Mouse (Mus musculus) embryo, embryonic 11.5 days (tissue): ENCODE results near the gene Des.

Source experiments
- DNase-seq: peaks from one replicate; pipeline ENCODE4 v3.0.0-alpha.2; 2012; ENCODE audit warnings: low read depth, low spot score

Des gene

DNA sequence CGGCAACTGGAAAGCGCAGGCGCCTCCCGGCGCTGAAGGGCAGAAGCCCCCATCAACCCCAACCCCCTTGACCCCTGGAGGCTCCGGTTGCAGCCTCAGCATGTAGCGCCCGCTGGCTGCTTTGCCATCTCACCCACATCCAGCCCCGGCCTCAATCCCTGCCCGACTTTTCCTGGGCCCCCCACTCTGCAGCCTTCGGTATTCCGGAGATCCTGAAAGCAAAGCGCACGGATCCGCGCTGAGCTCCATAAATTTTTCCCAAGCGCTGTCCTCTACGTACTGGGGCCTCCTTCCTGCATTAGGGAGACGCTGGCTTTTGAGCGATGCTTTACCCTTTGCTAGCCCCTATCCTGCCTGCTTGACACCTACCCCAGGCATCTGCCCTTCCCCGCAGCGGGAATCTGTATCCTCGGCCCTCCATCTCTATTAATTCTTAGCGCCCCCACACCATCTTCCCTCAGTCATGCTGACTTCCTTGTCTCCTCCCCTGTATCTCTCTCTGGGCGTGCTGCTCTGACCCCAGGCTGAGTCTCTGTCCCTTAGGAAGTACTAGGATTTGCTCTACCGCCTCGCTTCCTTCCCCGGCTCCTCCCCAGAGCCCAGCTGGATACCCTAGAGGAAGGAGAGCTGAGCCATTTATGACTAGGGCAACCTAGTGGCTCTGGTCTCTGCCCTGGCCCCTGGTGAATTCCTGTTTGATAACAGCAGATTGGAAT lies 22.4 kb downstream of the Des start:
- no peak for DNase-seq

- no peak for DNase-seq
These were observed 24.5 kb downstream of the Des start for GRCm38 (mm10) chr1:75384470-75385141.

GRCm38 (mm10) chr1:75385142-75385730 lies 25.1 kb downstream of the Des start:
- DNase-seq, result no peak

DNA sequence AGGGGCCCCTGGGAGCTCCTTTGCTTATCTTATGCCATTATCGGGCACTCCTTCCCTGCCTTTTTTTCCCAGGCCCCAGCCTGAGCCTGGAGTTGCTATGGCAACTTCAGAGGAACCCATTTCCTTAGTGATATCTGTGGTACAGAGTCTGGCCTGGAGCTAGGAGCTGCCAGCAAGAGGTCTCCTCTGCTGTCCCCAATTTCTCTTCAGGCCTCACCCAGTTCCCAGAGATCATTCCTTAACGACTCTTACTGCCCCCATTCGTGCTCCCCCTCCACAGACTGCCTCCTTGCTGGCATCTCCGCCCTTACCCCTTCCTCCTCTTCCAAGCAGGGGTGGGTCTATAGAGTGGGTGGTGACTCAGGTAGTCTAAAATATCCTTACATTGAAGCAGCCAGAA lies 26.0 kb downstream of the Des start:
- no peak for DNase-seq

DNA sequence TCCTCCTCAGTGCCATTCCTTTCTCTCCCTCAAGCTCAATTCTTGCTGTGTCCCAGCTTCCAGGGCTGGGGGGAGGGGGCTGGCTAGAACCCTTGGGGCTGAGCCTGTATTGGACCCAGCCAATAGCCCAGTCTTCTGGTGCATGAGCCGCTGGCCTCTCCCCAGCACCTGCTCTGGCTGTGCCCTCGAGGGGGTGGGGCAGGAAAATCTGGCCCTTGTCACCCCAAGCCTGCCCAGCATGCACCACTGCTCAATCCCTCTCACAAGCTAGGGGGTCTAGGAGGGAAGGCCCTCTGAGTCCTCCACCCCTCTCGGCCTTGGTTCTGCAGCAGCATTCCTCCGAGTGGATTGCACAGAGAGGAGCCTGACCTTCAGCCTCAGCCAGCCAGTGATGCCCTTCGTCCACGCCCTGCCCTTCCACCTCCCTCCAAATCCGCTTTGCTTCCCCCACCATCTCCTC lies 27.4 kb downstream of the Des start:
- no peak for DNase-seq

- no peak for DNase-seq
These were observed 28.1 kb downstream of the Des start for GRCm38 (mm10) chr1:75387929-75388897.

DNA sequence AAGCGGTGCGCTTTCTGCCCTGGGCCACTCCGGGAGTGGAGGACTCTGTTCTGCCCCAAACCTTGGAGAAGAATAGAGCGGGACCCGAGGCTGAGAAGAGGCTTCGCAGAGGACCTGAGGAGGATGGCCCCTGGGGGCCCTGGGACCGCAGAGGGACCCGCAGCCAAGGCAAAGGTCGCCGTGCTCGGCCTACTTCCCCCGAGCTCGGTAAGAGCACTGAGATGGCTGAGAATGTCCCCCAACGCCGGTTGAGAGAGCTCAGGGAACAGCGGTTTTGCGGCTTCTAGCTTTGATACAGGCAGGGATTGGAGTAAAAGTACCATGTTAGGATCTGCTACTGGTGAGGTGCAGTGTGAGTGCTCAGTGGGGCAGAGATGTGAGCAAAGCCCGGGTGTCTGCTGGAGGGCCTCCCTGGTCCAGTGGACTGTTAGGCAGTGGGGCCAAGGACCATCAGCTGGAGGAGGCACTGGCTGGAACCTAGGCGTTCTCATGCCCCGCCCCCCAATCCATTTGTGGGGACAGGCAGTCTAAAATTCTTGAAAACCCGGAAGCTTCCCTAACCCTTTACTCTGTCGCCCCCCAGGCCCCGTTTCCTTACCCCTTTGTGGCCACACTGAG lies 28.9 kb downstream of the Des start:
- no peak for DNase-seq

- DNase-seq, result no peak
These were observed 33.0 kb downstream of the Des start for GRCm38 (mm10) chr1:75393139-75393538.

DNA sequence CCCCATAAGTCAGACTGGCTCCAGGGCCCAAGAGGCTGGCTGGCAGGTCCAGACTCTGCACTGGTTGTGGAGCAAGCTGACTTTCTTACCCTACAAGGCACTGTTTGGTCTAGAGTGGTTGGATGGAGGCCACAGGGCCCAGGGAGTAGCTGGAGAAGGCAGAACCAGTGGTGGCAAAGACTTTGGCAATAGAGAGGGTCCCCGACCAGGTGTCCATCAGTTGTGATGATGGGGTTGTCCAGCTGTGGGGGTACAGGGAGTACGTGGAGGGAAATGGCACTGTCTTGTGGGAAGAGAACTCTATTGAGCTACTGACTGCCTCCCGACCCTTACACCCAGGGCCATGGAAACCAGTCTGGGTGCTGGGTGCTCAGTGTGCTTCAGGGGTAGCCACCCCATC lies 33.7 kb downstream of the Des start:
- no peak for DNase-seq

DNA sequence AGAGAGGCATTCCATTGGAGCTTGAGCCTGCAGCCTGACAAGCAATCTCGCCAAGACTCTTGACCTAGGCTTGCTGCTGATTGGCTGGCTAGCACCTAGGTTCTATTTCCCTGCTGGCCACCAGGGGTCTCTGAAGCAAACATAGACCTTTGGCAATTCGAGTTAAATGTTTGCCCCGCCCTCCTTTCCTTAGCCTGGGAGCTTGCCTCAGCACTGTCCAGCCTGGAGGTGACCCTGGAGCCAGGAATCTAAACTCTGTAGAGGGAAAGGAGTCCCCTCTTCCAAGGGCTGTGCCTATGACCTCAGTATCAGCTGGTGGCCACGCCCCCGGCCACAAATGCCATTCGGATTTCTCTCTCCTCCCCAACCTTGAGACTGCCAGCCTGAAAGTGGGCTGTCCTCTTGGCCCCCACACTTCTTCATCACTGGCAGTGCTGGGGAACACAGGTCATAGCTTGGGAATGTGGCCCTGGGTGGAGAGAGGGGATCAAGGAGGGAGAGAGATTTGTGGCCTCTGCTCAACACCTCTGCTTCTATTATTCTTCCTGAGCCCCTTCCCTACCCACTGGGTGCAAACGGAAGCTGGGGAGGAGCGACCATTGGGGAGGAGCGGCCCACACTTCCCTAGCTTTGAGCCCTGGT lies 38.8 kb downstream of the Des start:
- no peak for DNase-seq

DNA sequence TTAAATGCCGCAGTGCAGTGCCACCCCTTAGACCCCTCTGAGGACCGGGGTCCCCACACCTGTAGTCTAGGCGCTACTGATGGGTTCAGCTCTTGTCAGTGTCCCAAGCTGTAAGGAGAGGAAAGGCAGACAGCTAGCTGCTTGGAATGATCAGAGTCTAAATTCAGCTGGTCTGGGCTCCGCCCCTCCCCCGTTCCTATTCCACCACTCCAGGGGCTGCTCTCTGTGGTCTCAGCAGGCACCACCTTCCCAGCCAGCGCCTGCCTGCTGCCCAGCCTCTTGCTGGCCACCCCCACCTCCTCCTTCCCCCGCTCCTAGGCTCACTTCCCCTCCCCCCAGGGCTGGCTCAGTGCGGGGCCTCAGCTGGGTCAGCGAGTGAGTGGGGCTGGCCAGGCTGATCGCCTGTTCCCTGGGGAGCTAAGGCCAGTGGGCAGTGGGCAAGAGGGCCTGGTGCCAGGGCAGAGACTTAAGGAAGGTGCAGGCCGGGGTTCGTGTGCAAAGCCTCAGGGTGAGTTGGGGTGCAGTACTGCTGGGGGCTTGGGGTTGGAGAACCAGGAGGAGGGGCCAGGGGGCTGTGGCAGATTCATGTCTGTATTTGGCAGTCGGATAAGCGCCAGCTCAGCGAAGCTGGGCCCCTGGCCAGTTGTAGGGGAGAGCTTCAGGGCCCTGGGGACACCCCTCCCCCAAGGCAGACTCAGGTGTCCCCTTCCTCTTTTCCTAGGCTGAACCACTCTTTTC lies 39.8 kb downstream of the Des start:
- peak; percentile 61 for DNase-seq

DNA sequence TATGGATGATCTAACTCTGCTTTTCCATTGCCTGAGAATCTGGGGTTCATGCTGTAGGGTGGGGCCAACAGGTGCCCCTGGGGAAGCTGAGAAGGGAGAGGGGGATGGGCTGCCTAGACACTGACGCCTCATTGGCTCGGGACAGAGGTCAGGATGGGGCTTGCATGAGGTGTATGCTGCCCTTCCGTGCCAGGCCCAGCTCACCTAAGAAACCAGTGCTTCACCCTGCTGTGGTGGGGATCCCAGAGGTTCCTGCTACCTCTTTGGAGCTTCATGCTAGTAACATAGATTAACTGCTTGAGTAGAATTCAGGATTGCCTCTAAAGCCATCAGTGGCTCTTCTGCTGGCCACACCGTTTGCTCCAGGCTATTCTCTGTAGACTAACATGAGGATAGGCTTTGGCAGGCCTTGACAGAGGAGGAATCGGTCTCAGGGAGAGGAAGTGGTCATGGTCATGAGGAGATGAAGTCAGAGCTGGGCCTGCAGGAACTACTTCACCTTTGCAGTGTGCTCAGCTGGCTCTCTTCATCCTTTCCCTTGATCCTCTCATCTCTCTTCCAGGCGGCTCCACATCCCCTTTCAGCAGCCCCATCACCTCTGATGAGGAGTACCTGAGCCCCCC lies 40.5 kb downstream of the Des start:
- DNase-seq, result no peak

DNA sequence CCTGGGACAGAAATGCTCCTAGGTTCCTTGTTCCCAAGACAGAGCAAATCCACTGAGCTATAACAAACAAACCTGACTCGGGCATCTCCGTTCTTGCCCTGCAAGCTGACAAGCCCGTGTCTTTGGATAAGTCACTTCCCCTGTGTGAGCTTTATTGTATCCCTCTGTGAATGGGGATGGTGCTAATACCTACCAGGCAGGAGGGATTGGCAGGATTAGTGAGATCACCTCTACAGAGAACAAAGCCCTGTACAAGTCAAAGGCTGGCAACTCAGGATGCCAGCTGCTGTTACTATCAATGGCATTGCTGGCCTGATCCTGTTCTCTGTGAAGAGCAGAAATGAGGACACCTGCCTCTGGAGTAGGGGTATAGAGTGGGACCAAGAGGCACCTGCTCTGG lies 45.4 kb downstream of the Des start:
- no peak for DNase-seq

- no peak for DNase-seq
These were observed 46.0 kb downstream of the Des start for GRCm38 (mm10) chr1:75406173-75406572.

DNA sequence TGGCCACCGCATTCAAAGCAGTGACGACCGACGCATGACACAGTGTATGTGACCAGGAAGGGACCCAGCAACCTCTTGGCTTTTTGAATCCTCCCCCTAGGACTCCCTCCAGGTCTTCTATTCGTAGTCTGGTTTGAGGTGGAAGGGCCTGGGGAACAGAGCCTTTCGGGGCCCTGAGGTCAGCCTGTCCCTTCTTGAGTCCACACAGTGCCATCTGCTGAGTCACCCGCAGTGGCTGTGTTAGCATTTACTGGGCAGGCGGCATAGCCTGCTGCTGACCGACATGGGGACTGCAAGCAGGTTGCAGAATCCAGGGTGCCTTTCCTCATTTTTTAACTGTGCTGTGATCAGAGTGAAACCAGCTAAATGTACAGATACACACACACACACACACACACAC lies 46.9 kb downstream of the Des start:
- no peak for DNase-seq

- DNase-seq, result no peak
These were observed 48.1 kb downstream of the Des start for GRCm38 (mm10) chr1:75408210-75408609.

DNA sequence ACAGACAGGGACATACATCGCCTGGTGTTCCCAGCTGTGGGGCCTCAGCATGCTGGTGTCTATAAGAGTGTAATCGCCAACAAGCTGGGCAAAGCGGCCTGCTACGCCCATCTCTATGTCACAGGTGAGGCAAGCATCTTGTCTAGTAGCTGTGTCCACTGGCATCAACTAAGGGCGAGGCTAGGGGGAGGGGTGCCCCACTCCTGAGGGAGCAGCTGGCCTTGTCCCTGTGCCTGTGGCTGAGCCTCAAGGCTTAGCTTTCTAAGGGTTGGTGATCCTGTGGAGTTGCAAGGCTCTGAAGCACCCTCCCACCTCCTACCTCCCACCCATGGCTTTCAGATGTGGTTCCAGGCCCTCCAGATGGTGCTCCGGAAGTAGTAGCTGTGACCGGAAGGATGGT lies 49.8 kb downstream of the Des start:
- no peak for DNase-seq

DNA sequence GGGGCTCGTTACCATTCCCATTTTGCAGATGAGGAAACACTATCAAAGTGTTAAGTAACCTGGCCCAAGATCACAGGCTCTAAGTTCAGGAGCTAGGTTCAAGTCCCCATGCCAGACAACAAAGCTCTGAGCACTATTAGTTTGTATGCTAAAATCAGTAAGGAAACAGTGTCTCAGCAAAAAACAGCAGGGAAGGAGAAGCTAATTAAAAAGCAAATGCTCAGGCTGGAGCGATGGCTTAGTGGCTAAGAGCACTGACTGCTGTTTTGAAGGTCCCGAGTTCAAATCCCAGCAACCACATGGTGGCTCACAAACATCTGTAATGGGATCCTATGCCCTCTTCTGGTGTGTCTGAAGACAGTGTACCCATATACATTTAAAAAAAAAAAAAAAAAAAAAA lies 52.1 kb downstream of the Des start:
- DNase-seq, result no peak

GRCm38 (mm10) chr1:75413749-75414148 lies 53.6 kb downstream of the Des start:
- no peak for DNase-seq
